Mouse (Mus musculus) macrophage (primary cell): ENCODE measurements around the gene Qprt. TPM values are rescaled to one million over a fixed set of nuclear protein-coding genes. Genes with fewer than 3 reads are reported as not detected.
A peak's percentile ranks its signal among the peaks of the same experiment; 100 is the strongest.
"Not testable (repeated sequence)": the region's sequence is repeated elsewhere in the genome, so short reads cannot be mapped to it uniquely, and the experiment has no call there.

Experiments
- H3K27ac ChIP-seq: fragments of 350-480 bp; formaldehyde crosslinking; 2 replicates; pipeline ENCODE4 v1.9.0; 2021
- H3K36me3 ChIP-seq: fragments of 350-480 bp; formaldehyde crosslinking; 2 replicates; pipeline ENCODE4 v1.9.0; 2021; ENCODE audit errors: inconsistent target
- H3K4me3 ChIP-seq: fragments of 350-480 bp; formaldehyde crosslinking; 2 replicates; pipeline ENCODE4 v1.9.0; 2021; ENCODE audit errors: inconsistent target
- H3K79me2 ChIP-seq: fragments of 350-480 bp; formaldehyde crosslinking; 2 replicates; pipeline ENCODE4 v1.9.0; 2021; ENCODE audit errors: inconsistent target
- WGBS: methylation state at CpG from one replicate; pipeline ENCODE4 v1.1.7; 2026; ENCODE audit warnings: inconsistent platforms; ENCODE audit not compliant: missing documents; 5-methylcytosine and 5-hydroxymethylcytosine counted together
- polyA plus RNA-seq: library from polyadenylated mRNA; stranded (reverse); fragments of 250-400 nt; gene quantifications from 3 replicates; pipeline ENCODE4 v1.2.4, GENCODE M21; 2018; ENCODE audit warnings: inconsistent platforms

The Qprt gene
- polyA plus RNA-seq, 1 experiment from 2014 or later = not detected

DNA sequence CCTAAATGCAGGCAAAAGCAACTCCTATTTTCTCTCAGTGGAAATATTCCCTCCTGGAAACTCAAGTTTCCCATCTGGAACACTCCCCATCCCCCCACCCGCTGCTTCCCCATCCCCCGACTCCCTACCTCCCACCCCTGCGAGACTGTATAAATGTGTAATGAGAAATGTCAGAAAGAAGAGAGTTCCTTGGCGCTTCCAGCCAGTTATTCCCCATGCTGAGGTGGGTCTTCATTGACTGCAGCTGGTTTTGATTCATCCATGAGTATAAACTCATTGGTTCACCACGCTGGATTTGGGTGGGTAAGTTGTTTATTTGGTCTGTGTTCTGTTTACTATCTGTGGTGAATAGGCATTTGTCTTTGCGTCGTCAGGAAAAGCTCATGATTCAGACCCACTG lies 25.6 kb downstream of the Qprt start:
- 96% methylated on average over 4 of the region's 7 CpGs for WGBS
- Histone ChIP-seq H3K27ac (no peak overlapping the region), H3K36me3 (peaks cover 11% of the 10 kb centered on the region; the same call in 1 of the 2 replicates), H3K4me3 (no peak overlapping the region), H3K79me2 (peaks cover 25% of the 10 kb centered on the region)

DNA sequence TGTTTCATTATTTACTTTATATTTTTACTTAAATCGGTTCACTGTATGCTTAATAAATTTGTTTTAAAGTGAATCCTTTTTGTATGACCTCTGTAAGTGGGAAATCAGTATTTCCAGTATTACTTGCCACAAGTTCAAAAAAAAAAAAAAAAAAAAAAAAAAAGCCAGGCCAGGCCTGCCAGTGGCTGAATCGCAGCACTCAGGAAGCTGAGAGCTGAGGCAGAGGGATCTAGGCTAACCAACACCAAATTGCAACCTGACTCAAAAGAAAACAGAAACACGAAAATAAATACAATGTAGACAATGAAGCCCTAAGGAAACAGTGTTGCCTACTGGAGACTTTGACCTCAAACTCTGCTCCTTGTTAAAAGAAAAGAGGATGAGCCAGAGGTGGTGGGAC lies 28.1 kb downstream of the Qprt start:
- peaks cover 26% of the 10 kb centered on the region for H3K79me2 ChIP-seq
- WGBS = 68% methylated on average over 3 of the region's 3 CpGs

DNA sequence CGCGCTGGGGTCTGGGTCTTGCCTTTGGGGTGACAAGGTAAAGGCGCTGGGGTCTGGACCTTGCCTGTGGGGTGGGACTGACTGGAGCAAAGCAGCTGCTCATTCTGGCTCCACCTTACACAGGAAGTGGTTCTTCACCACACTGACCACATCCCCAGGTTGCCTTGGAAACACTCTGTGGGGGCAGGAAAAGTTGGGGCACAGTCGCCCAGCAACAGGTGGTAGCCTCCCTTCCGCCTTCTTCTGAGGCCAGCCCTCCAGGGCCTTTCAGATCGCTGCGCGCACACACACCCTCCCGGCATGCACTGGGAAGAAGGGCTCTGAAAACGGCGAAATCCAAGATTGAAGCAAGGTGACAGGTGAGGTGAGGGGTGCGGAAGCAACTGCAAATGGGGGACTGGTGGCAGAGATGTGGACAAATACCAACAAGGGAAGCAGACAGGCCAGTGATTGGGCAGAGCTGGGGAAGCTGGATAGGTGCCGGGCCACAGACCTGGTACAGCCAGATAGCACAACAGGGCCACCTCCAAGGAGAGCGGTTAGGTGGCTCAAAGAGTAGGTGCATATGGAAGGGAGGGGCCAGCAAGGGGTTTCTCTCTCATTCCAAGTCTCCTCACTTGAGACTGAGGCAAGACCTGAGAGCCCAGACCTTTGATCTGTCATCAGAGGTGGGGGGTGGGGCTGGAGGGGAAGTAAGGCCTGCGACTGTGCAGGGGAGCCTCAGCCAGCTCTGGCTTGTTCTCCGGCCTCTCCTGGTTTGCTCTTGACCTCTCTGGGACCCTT lies 30.7 kb downstream of the Qprt start, which contains the start of gene AI467606:
TSS of gene AI467606 (plus strand) at position 246 of the 783 bp plus-strand sequence.
- Histone ChIP-seq H3K27ac (peak within 1 kb of the TSS; percentile 86), H3K36me3 (peaks cover 11% of the 10 kb centered on the region; the same call in 1 of the 2 replicates), H3K79me2 (peaks cover 26% of the 10 kb centered on the region), H3K4me3 (peak within 1 kb of the TSS; percentile 87)
- 1% methylated on average over 16 of the region's 16 CpGs for whole genome bisulfite sequencing

More for the DNA sequence above, 28.1 kb downstream of the Qprt start:
- Histone ChIP-seq H3K4me3 (no peak overlapping the region), H3K36me3 (peaks cover 11% of the 10 kb centered on the region; the same call in 1 of the 2 replicates), H3K27ac (no peak overlapping the region)

DNA sequence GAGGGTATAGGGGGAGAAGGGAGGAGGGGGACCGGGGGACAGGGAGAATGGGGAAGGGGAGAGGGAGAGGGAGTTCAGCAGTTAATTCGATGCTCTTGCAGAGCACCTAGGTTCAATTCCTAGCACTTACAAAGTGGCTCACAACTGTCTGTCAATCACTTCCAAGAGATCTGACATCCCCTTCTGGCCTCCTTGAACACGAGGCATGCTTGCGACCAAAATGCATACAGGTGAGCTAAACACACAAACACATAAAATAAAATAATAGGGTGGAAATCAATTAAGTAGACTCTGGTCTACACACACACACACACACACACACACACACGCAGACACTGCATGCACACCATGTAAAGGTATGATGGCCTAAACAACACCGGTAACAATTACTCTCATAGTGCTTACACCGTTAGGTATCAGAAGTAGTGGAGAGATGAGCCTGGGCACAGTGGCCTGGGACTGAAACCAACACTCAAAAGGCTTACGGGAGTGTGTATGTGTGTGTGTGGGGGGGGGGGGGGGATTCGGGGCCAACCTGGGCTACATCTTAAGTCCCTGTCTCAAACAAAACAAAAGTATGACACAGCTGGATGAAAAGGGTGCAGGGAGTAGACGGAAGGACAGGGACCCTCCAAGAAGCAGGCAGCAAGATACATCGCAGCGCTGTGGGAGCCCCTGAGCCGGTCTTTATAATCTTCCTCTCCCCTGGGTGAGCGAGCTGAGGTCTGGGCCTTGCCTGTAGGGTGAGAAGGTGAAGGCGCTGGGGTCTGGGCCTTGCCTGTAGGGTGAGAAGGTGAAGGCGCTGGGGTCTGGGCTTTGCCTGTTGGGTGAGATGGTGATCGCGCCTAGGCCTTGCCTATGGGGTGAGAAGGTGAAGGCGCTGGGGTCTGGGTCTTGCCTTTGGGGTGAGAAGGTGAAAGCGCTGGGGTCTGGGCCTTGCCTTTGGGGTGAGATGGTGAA lies 31.6 kb downstream of the Qprt start:
- 35% methylated on average over 20 of the region's 20 CpGs for WGBS
- Histone ChIP-seq H3K4me3 (peak overlapping the region; percentile 87), H3K27ac (peak overlapping the region; percentile 86), H3K79me2 (peaks cover 26% of the 10 kb centered on the region), H3K36me3 (peaks cover 11% of the 10 kb centered on the region; the same call in 1 of the 2 replicates)

DNA sequence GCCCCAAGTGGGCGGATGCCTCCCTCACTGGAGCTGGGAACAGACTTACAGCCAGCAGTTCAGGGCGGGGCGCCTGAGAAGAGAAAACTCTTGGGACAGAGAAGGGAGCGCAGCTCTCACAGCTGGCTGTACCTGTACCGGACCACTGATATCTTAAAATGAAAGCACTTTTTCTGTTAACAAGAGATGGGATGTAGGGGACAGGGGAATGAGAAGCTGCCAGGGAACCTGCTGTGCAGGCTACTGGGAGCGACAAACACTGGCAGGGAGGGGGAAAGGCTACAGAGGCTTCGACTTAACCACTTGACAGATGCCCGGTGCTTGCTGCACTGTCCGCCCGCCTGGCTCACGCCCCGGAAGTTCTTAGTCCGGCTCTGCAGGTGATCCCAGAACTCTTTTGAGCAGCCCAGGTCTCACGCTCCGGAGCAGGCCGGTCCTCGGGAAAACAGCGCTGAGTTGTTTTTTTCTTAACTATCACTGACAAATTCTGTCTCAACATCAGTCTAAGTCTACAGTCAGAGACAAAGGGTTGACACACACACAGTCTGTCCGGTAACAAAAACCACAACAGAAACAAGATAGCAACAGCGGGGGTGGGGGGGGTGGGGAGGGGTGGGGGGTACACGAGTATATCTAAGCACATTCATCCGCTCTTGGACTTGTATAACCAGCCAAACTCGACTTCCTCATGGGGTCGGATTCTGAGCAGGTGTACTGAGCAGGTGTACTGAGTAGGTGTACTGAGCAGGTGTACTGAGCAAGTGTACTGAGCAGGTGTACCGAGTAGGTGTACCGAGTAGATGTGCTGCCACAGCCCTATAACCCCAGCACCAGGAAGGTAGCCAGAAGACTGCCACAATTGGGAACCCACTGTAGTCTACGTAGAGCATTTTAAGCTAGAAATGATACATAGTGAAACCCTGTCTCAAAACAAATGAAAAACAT lies 32.9 kb downstream of the Qprt start:
- no peak overlapping the region for H3K4me3 ChIP-seq
- WGBS = 25% methylated on average over 27 of the region's 27 CpGs
- no peak overlapping the region for H3K27ac ChIP-seq

DNA sequence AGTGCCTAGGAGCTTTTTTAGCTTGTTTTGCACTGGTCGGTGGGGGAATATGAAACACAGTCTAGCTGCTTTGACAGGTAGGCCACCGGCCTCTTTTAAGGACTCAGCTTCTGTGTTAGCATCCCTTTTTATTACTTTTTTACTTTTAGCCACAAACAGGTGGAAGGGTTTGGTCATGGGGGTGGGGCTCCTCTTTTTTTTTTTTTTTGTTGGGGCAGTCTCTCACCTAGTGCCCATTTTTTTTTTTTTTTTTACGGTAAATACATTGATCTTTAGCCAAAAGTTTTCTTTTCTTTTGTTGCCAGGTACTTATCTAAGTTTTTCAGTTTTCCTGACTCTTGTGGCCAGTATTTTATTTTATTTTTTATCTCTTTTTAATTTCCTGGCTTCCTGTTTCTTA lies 33.9 kb downstream of the Qprt start:
- H3K79me2 ChIP-seq = peaks cover 18% of the 10 kb centered on the region
- H3K36me3 ChIP-seq = peaks cover 7% of the 10 kb centered on the region; the same call in 1 of the 2 replicates
- 82% methylated on average over 2 of the region's 3 CpGs for WGBS
- no peak overlapping the region for H3K4me3 ChIP-seq
- no peak overlapping the region for H3K27ac ChIP-seq

More for the DNA sequence above, 32.9 kb downstream of the Qprt start:
- H3K36me3 ChIP-seq = peaks cover 11% of the 10 kb centered on the region; the same call in 1 of the 2 replicates
- H3K79me2 ChIP-seq = peaks cover 26% of the 10 kb centered on the region

DNA sequence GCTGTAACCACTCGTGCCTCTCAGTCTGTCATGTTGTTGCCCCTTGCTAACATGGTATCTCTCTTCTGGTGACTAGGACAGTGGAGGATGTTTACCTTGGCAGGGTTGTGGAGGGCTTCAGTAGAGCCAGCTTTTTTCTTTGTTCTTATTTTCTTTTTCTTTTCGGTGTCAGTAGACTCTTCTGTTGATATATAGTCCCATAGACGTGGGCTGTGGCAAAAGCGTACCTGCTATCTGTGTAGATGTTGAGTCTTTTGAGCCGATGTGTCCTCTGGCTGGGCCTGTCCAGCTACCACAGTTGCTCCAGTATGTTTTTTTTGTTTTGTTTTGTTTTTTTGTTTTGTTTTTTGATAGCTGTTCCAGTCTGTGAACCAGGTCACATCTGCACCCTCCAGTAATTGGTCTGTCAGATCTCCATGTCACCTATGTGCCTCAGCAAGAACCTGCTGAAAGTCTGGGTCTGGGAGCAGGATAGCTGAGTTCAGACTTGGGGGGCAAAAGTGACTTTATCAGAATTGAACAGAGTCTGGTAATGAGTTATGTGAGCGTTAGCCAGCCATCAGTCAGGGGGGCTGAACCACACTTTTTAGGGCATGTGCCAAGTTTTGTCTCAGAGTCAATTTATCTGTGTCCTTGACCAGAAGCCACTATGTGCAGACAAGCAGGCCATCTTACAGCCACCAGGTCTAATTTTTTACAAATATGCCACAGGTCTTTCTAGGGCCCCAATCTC lies 34.6 kb downstream of the Qprt start, which contains the start of gene Zg16:
TSS of gene Zg16 (minus strand) at position 51 of the 733 bp plus-strand sequence.
- not testable (repeated sequence) for H3K36me3 ChIP-seq, H3K4me3 ChIP-seq, H3K27ac ChIP-seq
- 95% methylated on average over 6 of the region's 6 CpGs for WGBS
- peaks cover 11% of the 10 kb centered on the region for H3K79me2 ChIP-seq

DNA sequence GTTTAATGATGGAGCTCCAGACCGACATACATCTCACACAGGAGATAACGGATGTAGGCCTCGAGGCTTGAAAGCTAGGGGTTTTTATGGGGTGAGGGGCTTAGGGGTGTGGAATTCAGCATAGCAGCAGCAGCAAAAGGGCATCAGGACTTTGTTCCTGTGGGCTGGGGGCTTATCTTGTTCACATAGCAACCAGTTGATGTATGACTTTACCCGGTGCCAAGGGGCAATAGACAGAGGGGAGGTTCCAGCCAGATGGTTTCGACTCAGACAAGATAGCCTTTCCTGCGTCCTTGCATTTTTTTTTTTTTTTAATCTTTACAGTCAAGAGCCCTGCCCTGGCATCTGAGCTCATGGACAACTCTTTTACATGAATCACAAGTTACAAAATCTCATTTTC lies 36.3 kb downstream of the Qprt start:
- 92% methylated on average over 5 of the region's 6 CpGs for WGBS
- not testable (repeated sequence) for H3K36me3 ChIP-seq, H3K27ac ChIP-seq, H3K79me2 ChIP-seq, H3K4me3 ChIP-seq

DNA sequence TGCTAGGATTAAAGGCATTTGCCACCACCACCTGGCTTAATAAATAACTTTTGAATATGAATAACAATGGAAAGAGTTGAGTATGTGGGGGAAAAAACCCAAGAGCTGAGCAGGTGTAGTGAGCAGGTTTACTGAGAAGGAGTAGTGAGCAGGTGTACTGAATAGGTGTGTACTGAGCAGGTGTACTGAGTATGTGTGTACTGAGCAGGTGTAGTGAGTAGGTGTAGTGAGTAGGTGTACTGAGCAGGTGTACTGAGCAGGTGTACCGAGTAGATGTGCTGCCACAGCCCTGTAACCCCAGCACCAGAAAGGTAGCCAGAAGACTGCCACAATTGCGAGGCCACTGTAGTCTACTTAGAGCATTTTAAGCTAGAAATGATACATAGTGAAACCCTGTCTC lies 37.2 kb downstream of the Qprt start:
- 80% methylated on average over 1 of the region's 2 CpGs for WGBS

DNA sequence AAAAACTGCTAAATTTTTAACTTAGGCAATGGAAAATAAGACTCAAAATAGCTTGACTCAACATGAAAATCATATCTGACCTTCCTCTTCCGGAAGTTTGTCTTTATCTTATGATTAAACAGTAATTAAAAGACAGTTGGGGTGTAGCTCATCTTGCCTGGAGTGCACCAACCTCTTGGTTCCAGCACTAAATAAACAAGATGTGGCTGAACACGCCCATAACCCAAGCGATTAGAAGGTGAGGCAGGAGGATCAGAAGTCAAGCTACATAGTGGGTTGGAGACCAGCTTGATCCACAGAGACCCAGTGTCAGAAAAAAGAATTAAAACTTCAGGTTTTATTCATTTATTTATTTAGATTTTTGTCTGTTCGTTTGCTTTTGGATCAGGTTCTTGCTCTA lies 38.3 kb downstream of the Qprt start:
- 89% methylated on average over 4 of the region's 4 CpGs for WGBS
- Histone ChIP-seq H3K36me3 (no peaks in the 10 kb centered on the region), H3K27ac (no peak overlapping the region), H3K79me2 (no peaks in the 10 kb centered on the region), H3K4me3 (no peak overlapping the region)

More for the DNA sequence above, 37.2 kb downstream of the Qprt start:
- Histone ChIP-seq H3K27ac (no peak overlapping the region), H3K36me3 (no peaks in the 10 kb centered on the region), H3K79me2 (no peaks in the 10 kb centered on the region), H3K4me3 (no peak overlapping the region)

DNA sequence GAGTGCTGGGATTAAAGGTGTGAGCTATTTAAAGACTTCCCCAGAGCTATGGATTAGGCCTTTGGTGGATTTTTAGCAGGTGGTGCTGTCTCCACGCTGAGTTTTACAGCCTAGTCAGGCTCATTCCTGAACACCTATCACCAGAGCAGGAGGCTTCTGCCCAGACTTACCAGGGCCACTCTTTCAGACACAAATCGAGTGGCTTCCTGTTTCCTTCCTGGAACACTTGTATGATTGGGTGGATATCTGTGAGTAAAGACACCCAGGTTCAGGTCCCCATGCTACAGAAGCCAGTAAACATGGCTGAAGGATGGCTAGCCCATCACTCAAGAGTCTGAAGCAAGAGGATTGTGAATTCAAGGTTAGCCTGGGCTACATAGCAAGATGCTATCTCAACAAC lies 39.0 kb downstream of the Qprt start:
- no peak overlapping the region for H3K4me3 ChIP-seq
- no peaks in the 10 kb centered on the region for H3K36me3 ChIP-seq
- 10% methylated on average over 2 of the region's 2 CpGs for WGBS
- H3K27ac ChIP-seq = no peak overlapping the region
- H3K79me2 ChIP-seq = no peaks in the 10 kb centered on the region

DNA sequence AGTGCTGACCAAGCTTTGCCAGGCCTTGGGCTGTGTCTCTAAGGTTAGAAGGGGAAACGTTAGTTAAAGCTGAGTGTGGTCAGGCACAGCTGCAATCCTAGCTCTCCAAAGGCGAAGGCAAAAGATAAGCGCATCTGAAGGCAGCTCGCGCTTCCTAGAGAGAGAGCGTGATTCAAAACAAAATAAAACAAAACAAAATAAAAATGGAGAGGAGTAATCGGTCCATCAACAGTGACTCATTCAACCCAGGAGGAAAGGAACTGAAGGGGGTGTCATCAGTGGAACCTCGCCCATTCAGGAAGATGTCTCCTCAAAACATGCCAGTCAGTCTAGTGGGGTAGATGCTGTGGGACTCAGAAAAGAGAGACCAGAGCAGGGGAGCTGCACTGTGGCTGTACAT lies 39.8 kb downstream of the Qprt start:
- Histone ChIP-seq H3K79me2 (no peaks in the 10 kb centered on the region), H3K4me3 (no peak overlapping the region), H3K36me3 (no peaks in the 10 kb centered on the region), H3K27ac (no peak overlapping the region)
- 73% methylated on average over 8 of the region's 8 CpGs for WGBS

DNA sequence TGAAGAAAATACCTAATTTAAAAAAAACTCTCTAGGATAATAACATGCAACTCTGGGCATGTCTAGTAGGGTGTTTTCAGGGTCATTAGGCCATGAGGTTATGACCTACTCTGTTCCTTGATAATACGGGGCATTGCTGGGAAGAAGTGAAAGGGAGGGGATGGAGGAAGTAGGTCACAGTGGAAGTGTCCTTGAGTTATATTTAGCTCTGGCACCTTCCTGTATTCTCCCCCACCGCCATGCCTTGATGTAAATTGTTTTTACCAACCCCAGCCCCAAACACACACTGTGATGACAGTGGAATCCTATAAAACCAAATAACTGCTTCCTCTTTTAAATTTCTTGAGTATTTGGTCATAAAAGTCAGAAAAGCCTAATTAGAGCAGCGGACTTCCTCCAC lies 42.0 kb downstream of the Qprt start:
- Histone ChIP-seq H3K27ac (peak overlapping the region; percentile 35), H3K36me3 (no peaks in the 10 kb centered on the region), H3K79me2 (no peaks in the 10 kb centered on the region), H3K4me3 (no peak overlapping the region)
- WGBS = 4% methylated on average over 3 of the region's 3 CpGs
